Mouse (Mus musculus) ES-Bruce4 (cell line): ENCODE measurements around the gene Commd6. TPM values are rescaled to one million over a fixed set of nuclear protein-coding genes. Genes with fewer than 3 reads are reported as not detected.

Experiments
- H3K27ac ChIP-seq: 2 replicates; pipeline ENCODE4 v1.5.1; 2012; ENCODE audit warnings: low read length, inconsistent platforms; ENCODE audit not compliant: insufficient read depth
- H3K27me3 ChIP-seq: 2 replicates; pipeline ENCODE4 v1.6.1; 2012; ENCODE audit warnings: mild to moderate bottlenecking, low read length, inconsistent platforms; ENCODE audit not compliant: control insufficient read depth, poor library complexity, insufficient read depth, severe bottlenecking
- H3K36me3 ChIP-seq: 2 replicates; pipeline ENCODE4 v1.6.1; 2012; ENCODE audit warnings: inconsistent platforms, mild to moderate bottlenecking, low read length, moderate library complexity; ENCODE audit not compliant: control insufficient read depth, poor library complexity, insufficient read depth, severe bottlenecking
- H3K4me1 ChIP-seq: one replicate; pipeline ENCODE4 v1.8.1; 2011; ENCODE audit warnings: low read length; ENCODE audit not compliant: control insufficient read depth, insufficient read depth
- H3K4me3 ChIP-seq: 2 replicates; pipeline ENCODE4 v1.5.1; 2011; ENCODE audit warnings: low read depth, mild to moderate bottlenecking, low read length
- H3K9ac ChIP-seq: 2 replicates; pipeline ENCODE4 v1.6.1; 2012; ENCODE audit warnings: low read depth, mild to moderate bottlenecking, inconsistent platforms; ENCODE audit not compliant: poor library complexity, severe bottlenecking
- H3K9me3 ChIP-seq: replicated peaks from 2 replicates; pipeline ENCODE4 v1.6.1; 2012; ENCODE audit warnings: mild to moderate bottlenecking, low read length, inconsistent platforms; ENCODE audit not compliant: control insufficient read depth, poor library complexity, insufficient read depth, severe bottlenecking
- CTCF ChIP-seq: IDR thresholded peaks from one replicate; pipeline ENCODE4 v1.8.1; 2011; ENCODE audit warnings: low read depth, low read length
- EP300 ChIP-seq: IDR thresholded peaks from 2 replicates; pipeline ENCODE4 v1.6.1; 2011; ENCODE audit warnings: low read depth, low read length; ENCODE audit not compliant: insufficient read depth
- POLR2A ChIP-seq: IDR thresholded peaks from one replicate; pipeline ENCODE4 v1.8.1; 2011; ENCODE audit warnings: low read length; ENCODE audit not compliant: insufficient read depth
- polyA plus RNA-seq: library from polyadenylated mRNA; stranded (reverse); fragments of >200 nt; gene quantifications from 2 replicates; pipeline ENCODE4 v1.2.4, GENCODE M21; 2011; ENCODE audit warnings: low read depth; ENCODE audit not compliant: missing spikeins, insufficient read depth, insufficient read length

Gene Commd6
- polyA plus RNA-seq, 1 experiment: 45.0 TPM

DNA sequence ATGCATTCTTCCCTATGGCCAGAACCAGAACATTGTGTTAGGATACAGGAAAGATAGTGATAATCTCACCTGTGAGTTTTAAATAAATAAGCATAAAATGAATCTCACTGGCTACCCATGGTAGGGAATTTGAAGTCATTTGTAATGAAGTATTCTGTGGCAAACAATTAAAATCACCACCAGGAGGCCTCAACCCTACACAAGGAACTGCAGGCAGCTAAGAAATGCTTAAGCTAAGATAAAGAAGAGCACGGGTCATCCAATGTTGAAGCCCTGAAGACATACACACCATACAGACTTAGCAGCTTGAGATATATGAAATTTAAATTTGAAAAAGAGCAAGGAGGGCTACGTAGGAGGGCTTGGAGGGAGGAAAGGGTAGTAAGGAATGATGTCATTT lies 34.6 kb downstream of the Commd6 start:
- Histone ChIP-seq H3K4me1 (no peaks in the 10 kb centered on the region), H3K27ac (no peak overlapping the region), H3K36me3 (no peaks in the 10 kb centered on the region), H3K9ac (no peak overlapping the region), H3K9me3 (no peaks in the 10 kb centered on the region), H3K4me3 (no peak overlapping the region), H3K27me3 (no peaks in the 10 kb centered on the region)
- TF ChIP-seq CTCF (no peak), POLR2A (no peak), EP300 (no peak)

DNA sequence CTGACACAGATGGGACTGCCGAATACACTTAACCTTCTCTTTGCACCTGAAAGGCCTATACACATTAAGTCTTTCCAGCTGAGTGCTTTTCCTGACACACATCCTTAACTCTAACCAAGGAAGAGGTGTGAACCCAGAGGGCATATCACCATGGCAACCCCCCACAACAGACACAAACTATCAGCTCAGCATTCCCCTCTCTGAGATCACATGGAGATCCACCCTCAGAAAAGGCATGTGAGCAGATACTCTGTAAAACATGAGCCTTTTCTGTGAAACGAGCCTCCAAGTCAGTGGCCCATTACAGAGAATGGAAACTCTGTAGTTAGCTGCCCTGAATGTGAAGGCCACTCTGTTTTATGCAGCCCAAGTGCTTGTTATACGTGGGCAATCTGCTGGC lies 37.6 kb downstream of the Commd6 start:
- no peaks in the 10 kb centered on the region for H3K36me3 ChIP-seq
- no peaks in the 10 kb centered on the region for H3K27me3 ChIP-seq
- TF ChIP-seq CTCF: no peak
- TF ChIP-seq EP300: no peak
- no peak for TF ChIP-seq POLR2A
- no peaks in the 10 kb centered on the region for H3K4me1 ChIP-seq
- H3K9ac ChIP-seq: no peak overlapping the region
- H3K27ac ChIP-seq: no peak overlapping the region
- H3K4me3 ChIP-seq: no peak overlapping the region
- H3K9me3 ChIP-seq: no peaks in the 10 kb centered on the region

DNA sequence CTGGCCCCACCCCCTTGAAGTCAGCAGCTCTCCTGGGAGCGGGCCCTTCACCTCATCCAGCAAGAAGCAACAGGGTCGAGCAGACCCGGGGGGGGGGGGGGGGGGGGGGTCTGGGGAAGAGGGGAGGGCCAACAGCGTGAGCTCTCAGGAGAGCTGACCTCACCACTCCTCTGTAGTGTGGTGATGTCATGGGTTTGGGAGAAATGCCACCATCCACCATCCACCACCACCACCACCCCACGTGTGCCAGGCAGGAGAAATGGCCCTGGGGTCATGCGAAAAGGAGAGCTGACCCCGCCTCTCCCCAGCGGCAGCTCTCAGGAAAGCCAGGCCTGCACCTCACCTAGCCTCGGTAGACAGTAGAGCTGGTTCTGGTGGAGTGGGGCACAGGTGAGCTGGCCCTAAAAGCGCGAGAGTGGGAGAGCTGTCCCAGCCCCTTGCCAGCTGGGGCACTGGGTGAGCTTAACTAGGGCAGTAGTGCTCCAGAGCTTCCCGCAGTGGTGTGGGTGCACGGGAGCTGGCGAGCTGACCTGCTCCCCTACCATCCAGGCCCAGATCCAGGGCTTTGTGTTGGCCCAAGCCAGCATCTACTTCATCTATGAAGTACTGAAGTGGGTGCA lies 43.3 kb downstream of the Commd6 start:
- Histone ChIP-seq H3K27me3 (no peaks in the 10 kb centered on the region), H3K27ac (no peak overlapping the region), H3K4me1 (no peaks in the 10 kb centered on the region), H3K36me3 (no peaks in the 10 kb centered on the region), H3K4me3 (no peak overlapping the region), H3K9ac (no peak overlapping the region), H3K9me3 (no peaks in the 10 kb centered on the region)
- no peak for TF ChIP-seq POLR2A
- no peak for TF ChIP-seq CTCF
- TF ChIP-seq EP300: no peak

DNA sequence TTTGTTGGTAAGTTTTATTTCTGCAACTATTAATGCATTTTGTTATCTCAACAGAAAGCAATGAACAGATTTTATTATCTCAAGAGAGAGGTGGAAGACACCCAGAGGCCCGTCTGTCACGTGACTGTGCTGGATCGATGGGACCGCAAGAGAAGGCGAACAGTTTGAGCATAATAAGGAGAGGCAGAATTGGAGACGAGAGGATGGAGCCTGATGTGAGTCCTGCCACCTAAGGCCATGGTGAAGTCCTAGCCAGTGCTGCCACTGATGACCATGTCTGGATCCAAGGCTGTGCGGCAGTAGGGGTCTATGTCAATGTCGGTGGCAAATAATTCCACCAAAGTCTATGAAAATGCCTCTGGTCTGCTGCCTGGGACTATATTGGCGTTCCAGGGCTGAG lies 43.8 kb downstream of the Commd6 start:
- Histone ChIP-seq H3K27ac (no peak overlapping the region), H3K27me3 (no peaks in the 10 kb centered on the region), H3K9ac (no peak overlapping the region), H3K9me3 (no peaks in the 10 kb centered on the region), H3K36me3 (no peaks in the 10 kb centered on the region), H3K4me3 (no peak overlapping the region), H3K4me1 (no peaks in the 10 kb centered on the region)
- TF ChIP-seq EP300 (no peak), POLR2A (no peak), CTCF (no peak)

DNA sequence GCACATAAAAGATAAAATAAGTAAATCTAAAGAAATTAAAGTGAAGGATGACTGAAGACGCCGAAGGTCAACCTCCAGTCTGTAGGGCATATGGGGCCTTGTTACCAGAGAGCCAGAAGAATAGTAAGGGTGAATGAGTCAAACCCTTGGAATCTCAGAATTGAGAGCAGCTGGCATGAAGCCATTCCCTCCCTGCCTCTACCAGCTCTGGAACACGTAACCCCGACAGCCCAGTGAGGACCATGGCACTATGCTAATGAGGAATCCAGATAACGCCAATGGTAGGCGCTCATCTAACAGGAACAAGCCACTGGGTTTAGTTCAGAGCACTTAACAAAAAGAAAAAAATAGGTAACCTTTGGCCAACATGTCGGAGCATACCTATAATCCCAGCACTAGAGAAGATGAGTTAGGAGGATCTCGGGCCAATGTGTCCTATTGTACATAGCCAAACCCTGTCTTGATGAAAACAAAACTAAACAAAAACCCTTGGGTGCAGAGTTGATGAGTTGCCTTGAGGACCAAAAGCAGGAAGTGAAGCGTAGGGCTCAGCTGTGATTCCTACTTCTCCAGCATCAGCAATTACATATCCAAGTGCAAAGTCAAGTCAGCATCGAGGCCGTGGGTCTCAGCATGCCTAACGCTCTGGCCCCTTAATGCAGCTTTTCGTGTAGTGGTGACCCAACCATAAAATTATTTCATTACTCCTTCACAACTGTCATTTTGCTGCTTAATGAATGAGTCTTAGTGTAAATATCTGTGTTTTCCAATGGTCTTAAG lies 45.0 kb downstream of the Commd6 start:
- H3K36me3 ChIP-seq: no peaks in the 10 kb centered on the region
- no peak overlapping the region for H3K27ac ChIP-seq
- no peaks in the 10 kb centered on the region for H3K9me3 ChIP-seq
- no peaks in the 10 kb centered on the region for H3K27me3 ChIP-seq
- H3K4me1 ChIP-seq: no peaks in the 10 kb centered on the region
- no peak overlapping the region for H3K4me3 ChIP-seq
- TF ChIP-seq CTCF: no peak
- no peak for TF ChIP-seq POLR2A
- no peak for TF ChIP-seq EP300
- no peak overlapping the region for H3K9ac ChIP-seq

DNA sequence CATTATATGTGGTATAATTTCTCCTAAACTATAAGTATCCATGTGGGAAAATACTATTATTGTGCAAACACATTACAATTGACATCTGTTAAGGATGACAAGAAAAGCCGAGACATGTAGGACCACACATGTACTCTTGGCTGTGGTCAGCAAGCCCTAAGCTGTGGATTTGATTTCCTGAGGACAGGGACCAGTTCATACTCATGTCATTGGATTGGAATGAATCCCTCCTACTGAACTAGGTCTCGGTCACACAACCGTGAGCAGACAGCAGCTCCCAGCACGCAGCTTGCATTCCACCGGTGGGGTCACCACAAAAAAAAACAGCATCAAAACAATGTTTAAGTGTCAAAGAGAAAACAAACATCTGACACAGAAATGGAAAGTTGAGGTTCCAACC lies 46.5 kb downstream of the Commd6 start:
- H3K4me1 ChIP-seq: no peaks in the 10 kb centered on the region
- no peak for TF ChIP-seq EP300
- no peak for TF ChIP-seq POLR2A
- no peak for TF ChIP-seq CTCF
- no peak overlapping the region for H3K27ac ChIP-seq
- H3K9me3 ChIP-seq: no peaks in the 10 kb centered on the region
- H3K9ac ChIP-seq: no peak overlapping the region
- no peaks in the 10 kb centered on the region for H3K36me3 ChIP-seq
- no peak overlapping the region for H3K4me3 ChIP-seq
- H3K27me3 ChIP-seq: no peaks in the 10 kb centered on the region
